Mouse (Mus musculus) CH12.LX (cell line): ENCODE data around the gene Gm18596.
"Not testable (repeated sequence)": the region's sequence is repeated elsewhere in the genome, so short reads cannot be mapped to it uniquely, and the experiment has no call there.

ENCODE experiments used
- CHD2 ChIP-seq: IDR thresholded peaks from 2 replicates; pipeline ENCODE4 v1.6.1; 2011; ENCODE audit warnings: low read length, improper control_type of control experiment
- EP300 ChIP-seq: IDR thresholded peaks from 2 replicates; pipeline ENCODE4 v1.6.1; 2011; ENCODE audit warnings: low read length, improper control_type of control experiment
- MAFK ChIP-seq: IDR thresholded peaks from 2 replicates; pipeline ENCODE4 v1.6.1; 2011; ENCODE audit warnings: low read length, improper control_type of control experiment; ENCODE audit not compliant: insufficient replicate concordance
- SMC3 ChIP-seq: IDR thresholded peaks from 2 replicates; pipeline ENCODE4 v1.6.1; 2011; ENCODE audit warnings: low read depth, low read length, improper control_type of control experiment
- TCF12 ChIP-seq: IDR thresholded peaks from 2 replicates; pipeline ENCODE4 v1.6.1; 2014; ENCODE audit warnings: low read depth, mild to moderate bottlenecking, inconsistent platforms, low read length, improper control_type of control experiment
- USF1 ChIP-seq: IDR thresholded peaks from 2 replicates; pipeline ENCODE4 v1.6.1; 2014; ENCODE audit warnings: low read depth, mild to moderate bottlenecking, inconsistent platforms, low read length, improper control_type of control experiment
- ZMIZ1 ChIP-seq: IDR thresholded peaks from 2 replicates; pipeline ENCODE4 v1.6.1; 2012; ENCODE audit warnings: low read depth, mild to moderate bottlenecking, inconsistent platforms, low read length, improper control_type of control experiment

DNA sequence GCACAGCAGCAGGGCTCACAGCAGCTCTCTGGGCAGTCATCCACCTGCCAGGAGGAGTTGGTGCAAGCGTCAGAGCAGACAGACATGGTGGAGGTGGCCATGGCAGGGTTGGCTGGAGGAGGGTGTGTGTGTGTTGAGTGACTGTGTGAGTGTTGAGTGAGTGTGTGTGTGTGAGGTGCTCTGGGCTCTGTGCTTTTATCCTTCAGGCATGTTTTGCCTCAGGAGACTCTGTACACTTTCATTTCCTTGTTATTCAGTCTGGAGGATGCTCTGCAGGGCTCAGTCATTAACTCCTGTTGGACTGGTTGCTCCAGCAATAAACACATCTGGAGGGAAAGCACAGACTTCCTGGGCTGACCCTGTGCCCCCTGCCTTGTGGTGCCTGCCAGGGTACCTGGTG lies 8.8 kb upstream of the Gm18596 start, which contains the start of gene Gm9736:
- TF ChIP-seq CHD2, MAFK, SMC3, TCF12, ZMIZ1, EP300, USF1: not testable (repeated sequence)
